Mouse (Mus musculus) embryo, embryonic 10 days (tissue): ENCODE measurements around the gene Xpot.

Experiments
- DNase-seq: peaks from one replicate; pipeline ENCODE4 v3.0.0-alpha.2; 2015; ENCODE audit warnings: low spot score

Xpot gene

GRCm38 (mm10) chr10:121622431-121622830 is 3.7 kb downstream of the Xpot start:
- DNase-seq = no peak

- DNase-seq = no peak
Measured at GRCm38 (mm10) chr10:121615935-121616334, 10.2 kb downstream of the Xpot start.

- DNase-seq = no peak
Measured at GRCm38 (mm10) chr10:121615146-121615870, 10.8 kb downstream of the Xpot start.

GRCm38 (mm10) chr10:121613570-121613969 is 12.6 kb downstream of the Xpot start:
- no peak for DNase-seq

- DNase-seq = no peak
Measured at GRCm38 (mm10) chr10:121612448-121612847, 13.7 kb downstream of the Xpot start.

- DNase-seq = no peak
Measured at GRCm38 (mm10) chr10:121611587-121611986, 14.5 kb downstream of the Xpot start.

GRCm38 (mm10) chr10:121608177-121608576 is 18.0 kb downstream of the Xpot start:
- DNase-seq = no peak

GRCm38 (mm10) chr10:121604632-121605344 is 21.3 kb downstream of the Xpot start:
- no peak for DNase-seq

- DNase-seq = no peak
Measured at GRCm38 (mm10) chr10:121603556-121603955, 22.6 kb downstream of the Xpot start.

- DNase-seq = no peak
Measured at GRCm38 (mm10) chr10:121601272-121601671, 24.9 kb downstream of the Xpot start.

- DNase-seq = no peak
Measured at GRCm38 (mm10) chr10:121596580-121596979, 29.6 kb downstream of the Xpot start.

- DNase-seq = no peak
Measured at GRCm38 (mm10) chr10:121591106-121591505, 35.0 kb downstream of the Xpot start.

GRCm38 (mm10) chr10:121587371-121587840 is 38.7 kb downstream of the Xpot start:
- no peak for DNase-seq

GRCm38 (mm10) chr10:121586675-121587370 is 39.3 kb downstream of the Xpot start, which contains the start of gene Tbk1:
TSS of gene Tbk1 (minus strand) at chr10:121586787.
- DNase-seq = peak; percentile 95

GRCm38 (mm10) chr10:121585791-121586642 is 40.1 kb downstream of the Xpot start:
- DNase-seq = peak; percentile 19

- DNase-seq = no peak
Measured at GRCm38 (mm10) chr10:121585056-121585790, 40.9 kb downstream of the Xpot start.

- DNase-seq = no peak
Measured at GRCm38 (mm10) chr10:121584033-121584432, 42.1 kb downstream of the Xpot start.

GRCm38 (mm10) chr10:121583016-121583415 is 43.1 kb downstream of the Xpot start:
- DNase-seq = no peak

GRCm38 (mm10) chr10:121582287-121582686 is 43.8 kb downstream of the Xpot start:
- no peak for DNase-seq

GRCm38 (mm10) chr10:121581405-121581804 is 44.7 kb downstream of the Xpot start:
- DNase-seq = no peak

GRCm38 (mm10) chr10:121580381-121580780 is 45.8 kb downstream of the Xpot start:
- no peak for DNase-seq
